Mouse (Mus musculus): ENCODE data around the gene Slc10a7. TPM values are rescaled to one million over a fixed set of nuclear protein-coding genes. Genes with fewer than 3 reads are reported as not detected.

Slc10a7 gene
- polyA plus RNA-seq, 1 experiment = 5.2 TPM

- H3K36me3 ChIP-seq (ENCODE audit: control insufficient read depth, insufficient read depth, low read length) = no peaks in the 10 kb centered on the region
- no peak for TF ChIP-seq CTCF (IDR thresholded peaks at IDR 0.05; ENCODE audit: extremely low read depth, insufficient read length, insufficient replicate concordance, low read depth, low read length)
- no peak for TF ChIP-seq POLR2A (IDR thresholded peaks at IDR 0.05; ENCODE audit: low read depth, low read length)
- no peak overlapping the region for H3K4me3 ChIP-seq (ENCODE audit: low read depth, low read length)
- no peak overlapping the region for H3K27ac ChIP-seq (ENCODE audit: insufficient read depth, low read depth, low read length)
- no peaks in the 10 kb centered on the region for H3K27me3 ChIP-seq (ENCODE audit: control insufficient read depth, insufficient read depth, low read length)
- no peaks in the 10 kb centered on the region for H3K4me1 ChIP-seq (ENCODE audit: control insufficient read depth, insufficient read depth, insufficient read length, low read length)
- WGBS = 65% methylated on average over 4 of the region's 4 CpGs
Measured at GRCm38 (mm10) chr8:78748701-78749100, 239.6 kb downstream of the Slc10a7 start.

GRCm38 (mm10) chr8:78749861-78750825, 241.0 kb downstream of the Slc10a7 start:
- 79% methylated on average over 8 of the region's 8 CpGs for WGBS
- Histone ChIP-seq H3K27me3 (ENCODE audit: control insufficient read depth, insufficient read depth, low read length) (no peaks in the 10 kb centered on the region), H3K4me1 (ENCODE audit: control insufficient read depth, insufficient read depth, insufficient read length, low read length) (no peaks in the 10 kb centered on the region), H3K4me3 (ENCODE audit: low read depth, low read length) (no peak overlapping the region), H3K36me3 (ENCODE audit: control insufficient read depth, insufficient read depth, low read length) (no peaks in the 10 kb centered on the region), H3K27ac (ENCODE audit: insufficient read depth, low read depth, low read length) (no peak overlapping the region)
- TF ChIP-seq POLR2A (IDR thresholded peaks at IDR 0.05; ENCODE audit: low read depth, low read length) = no peak
- no peak for TF ChIP-seq CTCF (IDR thresholded peaks at IDR 0.05; ENCODE audit: extremely low read depth, insufficient read length, insufficient replicate concordance, low read depth, low read length)

DNA sequence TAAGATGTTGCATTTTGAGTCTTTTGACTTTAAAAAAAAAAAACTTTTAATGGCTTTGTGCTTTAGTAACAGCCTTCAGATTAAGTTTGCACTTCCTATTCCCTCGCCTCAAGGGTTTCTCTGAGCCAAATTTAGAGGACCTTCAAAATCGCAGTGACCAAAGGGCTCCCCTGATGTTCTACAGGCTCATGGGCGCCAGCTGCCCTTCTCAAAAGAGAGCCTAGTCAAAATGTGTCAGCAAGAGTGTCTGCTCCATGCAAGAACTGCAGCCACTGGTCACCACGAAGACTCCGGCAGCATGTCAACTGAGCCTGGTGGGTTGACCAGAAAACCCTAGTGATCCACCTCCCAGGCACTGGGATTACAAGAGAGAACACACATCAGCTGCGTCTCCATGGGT, 242.0 kb downstream of the Slc10a7 start:
- 80% methylated on average over 6 of the region's 6 CpGs for WGBS
- TF ChIP-seq CTCF (IDR thresholded peaks at IDR 0.05; ENCODE audit: extremely low read depth, insufficient read length, insufficient replicate concordance, low read depth, low read length) (no peak), POLR2A (IDR thresholded peaks at IDR 0.05; ENCODE audit: low read depth, low read length) (no peak)
- Histone ChIP-seq H3K36me3 (ENCODE audit: control insufficient read depth, insufficient read depth, low read length) (no peaks in the 10 kb centered on the region), H3K4me1 (ENCODE audit: control insufficient read depth, insufficient read depth, insufficient read length, low read length) (no peaks in the 10 kb centered on the region), H3K27ac (ENCODE audit: insufficient read depth, low read depth, low read length) (no peak overlapping the region), H3K4me3 (ENCODE audit: low read depth, low read length) (no peak overlapping the region), H3K27me3 (ENCODE audit: control insufficient read depth, insufficient read depth, low read length) (no peaks in the 10 kb centered on the region)

GRCm38 (mm10) chr8:78754986-78755385, 245.8 kb downstream of the Slc10a7 start:
- no peaks in the 10 kb centered on the region for H3K4me1 ChIP-seq (ENCODE audit: control insufficient read depth, insufficient read depth, insufficient read length, low read length)
- no peaks in the 10 kb centered on the region for H3K27me3 ChIP-seq (ENCODE audit: control insufficient read depth, insufficient read depth, low read length)
- H3K4me3 ChIP-seq (ENCODE audit: low read depth, low read length) = no peak overlapping the region
- WGBS = 61% methylated on average over 4 of the region's 4 CpGs
- no peaks in the 10 kb centered on the region for H3K36me3 ChIP-seq (ENCODE audit: control insufficient read depth, insufficient read depth, low read length)
- no peak for TF ChIP-seq POLR2A (IDR thresholded peaks at IDR 0.05; ENCODE audit: low read depth, low read length)
- TF ChIP-seq CTCF (IDR thresholded peaks at IDR 0.05; ENCODE audit: extremely low read depth, insufficient read length, insufficient replicate concordance, low read depth, low read length) = no peak
- no peak overlapping the region for H3K27ac ChIP-seq (ENCODE audit: insufficient read depth, low read depth, low read length)

DNA sequence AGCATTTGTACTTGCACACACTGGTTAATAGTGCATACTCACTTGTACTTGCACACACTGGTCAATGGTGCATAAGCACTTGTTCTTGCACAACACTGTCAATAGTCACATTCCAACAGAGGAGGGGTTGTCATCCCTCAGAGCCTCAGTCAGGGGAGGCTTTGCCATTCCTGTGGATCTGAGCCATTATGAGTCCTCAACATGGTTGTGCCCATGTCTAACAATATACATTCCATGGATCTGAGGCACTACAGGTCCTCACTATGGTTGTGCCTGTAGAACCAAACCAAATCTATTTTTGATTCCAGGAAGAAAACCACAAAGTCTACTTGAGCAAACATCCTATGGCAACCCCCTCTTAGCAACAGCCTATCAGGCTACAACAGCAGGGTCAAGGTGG, 250.0 kb downstream of the Slc10a7 start:
- Histone ChIP-seq H3K4me1 (ENCODE audit: control insufficient read depth, insufficient read depth, insufficient read length, low read length) (no peaks in the 10 kb centered on the region), H3K27ac (ENCODE audit: insufficient read depth, low read depth, low read length) (no peak overlapping the region), H3K36me3 (ENCODE audit: control insufficient read depth, insufficient read depth, low read length) (no peaks in the 10 kb centered on the region), H3K4me3 (ENCODE audit: low read depth, low read length) (no peak overlapping the region), H3K27me3 (ENCODE audit: control insufficient read depth, insufficient read depth, low read length) (no peaks in the 10 kb centered on the region)
- no peak for TF ChIP-seq CTCF (IDR thresholded peaks at IDR 0.05; ENCODE audit: extremely low read depth, insufficient read length, insufficient replicate concordance, low read depth, low read length)
- TF ChIP-seq POLR2A (IDR thresholded peaks at IDR 0.05; ENCODE audit: low read depth, low read length) = no peak

GRCm38 (mm10) chr8:78764976-78765375, 255.8 kb downstream of the Slc10a7 start:
- Histone ChIP-seq H3K27me3 (ENCODE audit: control insufficient read depth, insufficient read depth, low read length) (no peaks in the 10 kb centered on the region), H3K27ac (ENCODE audit: insufficient read depth, low read depth, low read length) (no peak overlapping the region), H3K36me3 (ENCODE audit: control insufficient read depth, insufficient read depth, low read length) (no peaks in the 10 kb centered on the region), H3K4me1 (ENCODE audit: control insufficient read depth, insufficient read depth, insufficient read length, low read length) (no peaks in the 10 kb centered on the region), H3K4me3 (ENCODE audit: low read depth, low read length) (no peak overlapping the region)
- TF ChIP-seq POLR2A (IDR thresholded peaks at IDR 0.05; ENCODE audit: low read depth, low read length) (no peak), CTCF (IDR thresholded peaks at IDR 0.05; ENCODE audit: extremely low read depth, insufficient read length, insufficient replicate concordance, low read depth, low read length) (no peak)

- H3K27me3 ChIP-seq (ENCODE audit: control insufficient read depth, insufficient read depth, low read length) = no peaks in the 10 kb centered on the region
- no peaks in the 10 kb centered on the region for H3K4me1 ChIP-seq (ENCODE audit: control insufficient read depth, insufficient read depth, insufficient read length, low read length)
- 95% methylated on average over 1 of the region's 1 CpGs for WGBS
- no peak for TF ChIP-seq CTCF (IDR thresholded peaks at IDR 0.05; ENCODE audit: extremely low read depth, insufficient read length, insufficient replicate concordance, low read depth, low read length)
- no peak for TF ChIP-seq POLR2A (IDR thresholded peaks at IDR 0.05; ENCODE audit: low read depth, low read length)
- no peak overlapping the region for H3K4me3 ChIP-seq (ENCODE audit: low read depth, low read length)
- H3K36me3 ChIP-seq (ENCODE audit: control insufficient read depth, insufficient read depth, low read length) = no peaks in the 10 kb centered on the region
- no peak overlapping the region for H3K27ac ChIP-seq (ENCODE audit: insufficient read depth, low read depth, low read length)
Measured at GRCm38 (mm10) chr8:78765556-78765955, 256.4 kb downstream of the Slc10a7 start.
